Mouse (Mus musculus): ENCODE results near the gene Maml3. TPM values are rescaled to one million over a fixed set of nuclear protein-coding genes. Genes with fewer than 3 reads are reported as not detected.
A peak's percentile ranks its signal among the peaks of the same experiment; 100 is the strongest.

Maml3 gene
- polyA plus RNA-seq, 1 experiment from 2014 or later = 4.7 TPM

GRCm38 (mm10) chr3:52103531-52104181, 1.2 kb downstream of the Maml3 start:
- H3K9me3 ChIP-seq (replicated peaks) = no peaks in the 10 kb centered on the region
- H3K4me1 ChIP-seq = peaks cover 19% of the 10 kb centered on the region
- under 1% methylated on average over 55 of the region's 55 CpGs for WGBS
- H3K27me3 ChIP-seq (ENCODE audit: low read depth, poor library complexity, severe bottlenecking) = no peaks in the 10 kb centered on the region
- H3K27ac ChIP-seq = peak overlapping the region; percentile 98
- DNase-seq (ENCODE audit: low spot score) = peak; percentile 72
- peak overlapping the region; percentile 90 for H3K4me3 ChIP-seq
- H3K36me3 ChIP-seq = no peaks in the 10 kb centered on the region

GRCm38 (mm10) chr3:52102601-52103530, 2.0 kb downstream of the Maml3 start:
- no peaks in the 10 kb centered on the region for H3K27me3 ChIP-seq (ENCODE audit: low read depth, poor library complexity, severe bottlenecking)
- H3K4me1 ChIP-seq = peaks cover 27% of the 10 kb centered on the region
- no peaks in the 10 kb centered on the region for H3K9me3 ChIP-seq (replicated peaks)
- WGBS = under 1% methylated on average over 52 of the region's 52 CpGs
- peak overlapping the region; percentile 90 for H3K4me3 ChIP-seq
- peak overlapping the region; percentile 98 for H3K27ac ChIP-seq
- peak; percentile 84 for DNase-seq (ENCODE audit: low spot score)
- no peaks in the 10 kb centered on the region for H3K36me3 ChIP-seq

- H3K27me3 ChIP-seq (ENCODE audit: low read depth, poor library complexity, severe bottlenecking) = no peaks in the 10 kb centered on the region
- H3K4me1 ChIP-seq = peaks cover 35% of the 10 kb centered on the region
- WGBS = under 1% methylated on average over 52 of the region's 57 CpGs
- peak overlapping the region; percentile 90 for H3K4me3 ChIP-seq
- H3K27ac ChIP-seq = peak overlapping the region; percentile 98
- DNase-seq (ENCODE audit: low spot score) = peak; percentile 92
- H3K9me3 ChIP-seq (replicated peaks) = no peaks in the 10 kb centered on the region
- no peaks in the 10 kb centered on the region for H3K36me3 ChIP-seq
Measured at GRCm38 (mm10) chr3:52101977-52102600, 2.8 kb downstream of the Maml3 start.

- 2% methylated on average over 14 of the region's 14 CpGs for whole genome bisulfite sequencing
- no peak for DNase-seq (ENCODE audit: low spot score)
- Histone ChIP-seq H3K36me3 (0 out of 2 replicates have a peak, but pooled peaks cover under 1% of the 10 kb centered on the region), H3K4me3 (peak overlapping the region; percentile 90), H3K27me3 (ENCODE audit: low read depth, poor library complexity, severe bottlenecking) (no peaks in the 10 kb centered on the region), H3K27ac (peak overlapping the region; percentile 98), H3K4me1 (peaks cover 41% of the 10 kb centered on the region), H3K9me3 (replicated peaks) (no peaks in the 10 kb centered on the region)
Measured at GRCm38 (mm10) chr3:52101401-52101976, 3.4 kb downstream of the Maml3 start.

- H3K4me3 ChIP-seq = peak overlapping the region; percentile 90; the same call in 1 of the 2 replicates
- DNase-seq (ENCODE audit: low spot score) = no peak
- H3K4me1 ChIP-seq = peaks cover 42% of the 10 kb centered on the region
- H3K9me3 ChIP-seq (replicated peaks) = no peaks in the 10 kb centered on the region
- no peaks in the 10 kb centered on the region for H3K27me3 ChIP-seq (ENCODE audit: low read depth, poor library complexity, severe bottlenecking)
- H3K27ac ChIP-seq = peak overlapping the region; percentile 98; the same call in 1 of the 2 replicates
- H3K36me3 ChIP-seq = peaks cover 3% of the 10 kb centered on the region; the same call in 1 of the 2 replicates
- 56% methylated on average over 9 of the region's 9 CpGs for WGBS
Measured at GRCm38 (mm10) chr3:52100926-52101325, 4.0 kb downstream of the Maml3 start.

GRCm38 (mm10) chr3:52100306-52100705, 4.6 kb downstream of the Maml3 start:
- WGBS = 85% methylated on average over 4 of the region's 4 CpGs
- Histone ChIP-seq H3K27ac (no peak overlapping the region), H3K4me3 (no peak overlapping the region), H3K27me3 (ENCODE audit: low read depth, poor library complexity, severe bottlenecking) (no peaks in the 10 kb centered on the region), H3K9me3 (replicated peaks) (no peaks in the 10 kb centered on the region), H3K36me3 (peaks cover 3% of the 10 kb centered on the region; the same call in 1 of the 2 replicates), H3K4me1 (peaks cover 39% of the 10 kb centered on the region)
- DNase-seq (ENCODE audit: low spot score) = no peak

GRCm38 (mm10) chr3:52099286-52099685, 5.6 kb downstream of the Maml3 start:
- DNase-seq (ENCODE audit: low spot score) = no peak
- H3K9me3 ChIP-seq (replicated peaks) = no peaks in the 10 kb centered on the region
- 90% methylated on average over 1 of the region's 1 CpGs for WGBS
- H3K27ac ChIP-seq = no peak overlapping the region
- no peaks in the 10 kb centered on the region for H3K27me3 ChIP-seq (ENCODE audit: low read depth, poor library complexity, severe bottlenecking)
- H3K4me1 ChIP-seq = peaks cover 34% of the 10 kb centered on the region
- no peak overlapping the region for H3K4me3 ChIP-seq
- H3K36me3 ChIP-seq = peaks cover 3% of the 10 kb centered on the region; the same call in 1 of the 2 replicates

- Histone ChIP-seq H3K4me1 (peaks cover 61% of the 10 kb centered on the region), H3K27ac (peak overlapping the region; percentile 50; the same call in 1 of the 2 replicates), H3K36me3 (peaks cover under 1% of the 10 kb centered on the region; the same call in 1 of the 2 replicates), H3K27me3 (ENCODE audit: low read depth, poor library complexity, severe bottlenecking) (no peaks in the 10 kb centered on the region), H3K4me3 (no peak overlapping the region), H3K9me3 (replicated peaks) (no peaks in the 10 kb centered on the region)
- no peak for DNase-seq (ENCODE audit: low spot score)
- WGBS = 32% methylated on average over 7 of the region's 7 CpGs
Measured at GRCm38 (mm10) chr3:52091261-52091797, 13.5 kb downstream of the Maml3 start.

GRCm38 (mm10) chr3:52090230-52090873, 14.5 kb downstream of the Maml3 start:
- Histone ChIP-seq H3K4me3 (no peak overlapping the region), H3K36me3 (no peaks in the 10 kb centered on the region), H3K27me3 (ENCODE audit: low read depth, poor library complexity, severe bottlenecking) (no peaks in the 10 kb centered on the region), H3K9me3 (replicated peaks) (no peaks in the 10 kb centered on the region), H3K4me1 (peaks cover 61% of the 10 kb centered on the region), H3K27ac (peak overlapping the region; percentile 50; the same call in 1 of the 2 replicates)
- 50% methylated on average over 8 of the region's 8 CpGs for WGBS
- DNase-seq (ENCODE audit: low spot score) = no peak

GRCm38 (mm10) chr3:52088458-52089341, 16.2 kb downstream of the Maml3 start:
- peak overlapping the region; percentile 89 for H3K27ac ChIP-seq
- H3K9me3 ChIP-seq (replicated peaks) = no peaks in the 10 kb centered on the region
- DNase-seq (ENCODE audit: low spot score) = peak; percentile 77
- peak overlapping the region; percentile 21 for H3K4me3 ChIP-seq
- peaks cover 59% of the 10 kb centered on the region for H3K4me1 ChIP-seq
- no peaks in the 10 kb centered on the region for H3K36me3 ChIP-seq
- no peaks in the 10 kb centered on the region for H3K27me3 ChIP-seq (ENCODE audit: low read depth, poor library complexity, severe bottlenecking)
- WGBS = 7% methylated on average over 19 of the region's 19 CpGs

GRCm38 (mm10) chr3:52087636-52088280, 17.1 kb downstream of the Maml3 start:
- H3K4me1 ChIP-seq = peaks cover 49% of the 10 kb centered on the region
- H3K9me3 ChIP-seq (replicated peaks) = no peaks in the 10 kb centered on the region
- no peaks in the 10 kb centered on the region for H3K27me3 ChIP-seq (ENCODE audit: low read depth, poor library complexity, severe bottlenecking)
- peak overlapping the region; percentile 89 for H3K27ac ChIP-seq
- WGBS = 81% methylated on average over 7 of the region's 7 CpGs
- H3K4me3 ChIP-seq = no peak overlapping the region
- no peak for DNase-seq (ENCODE audit: low spot score)
- no peaks in the 10 kb centered on the region for H3K36me3 ChIP-seq

All from limb, embryonic 10.5 days (tissue).